Mouse (Mus musculus): Measurements from ENCODE around the gene Angptl2. TPM values are rescaled to one million over a fixed set of nuclear protein-coding genes. Genes with fewer than 3 reads are reported as not detected.

Gene Angptl2
- polyA plus RNA-seq, 1 experiment from 2014 or later, result 37.3 TPM

DNA sequence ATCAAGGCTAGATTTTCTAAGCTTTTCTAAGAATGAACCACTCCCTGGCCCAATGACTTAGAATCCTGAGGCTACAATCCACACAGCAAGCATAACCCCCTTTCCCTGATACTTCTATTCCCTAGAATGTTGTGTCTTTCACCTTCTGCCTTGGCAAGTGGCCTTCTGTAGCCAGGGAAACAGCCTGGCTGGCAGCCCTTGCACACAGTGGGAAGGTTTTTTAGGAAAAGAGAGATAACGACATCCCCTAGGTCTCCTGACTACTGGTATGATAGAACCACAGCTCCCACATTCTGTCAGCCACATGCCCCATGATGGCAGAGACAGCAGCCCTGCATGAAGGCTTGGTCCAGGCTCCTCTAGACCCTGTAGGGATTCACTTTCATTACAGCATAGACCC is 55.6 kb downstream of the Angptl2 start:
- H3K27ac ChIP-seq (replicated peaks), result no peak overlapping the region
- H3K36me3 ChIP-seq (ENCODE audit: control insufficient read depth, insufficient read depth, low read length), result no peaks in the 10 kb centered on the region
- no peak for DNase-seq (ENCODE audit: low spot score)
- no peak overlapping the region for H3K4me2 ChIP-seq (replicated peaks; ENCODE audit: low read depth)
- TF ChIP-seq EP300 (optimal IDR thresholded peaks at IDR 0.05) (no peak), CTCF (IDR thresholded peaks at IDR 0.05; ENCODE audit: low read depth) (no peak)
- H3K4me1 ChIP-seq (replicated peaks; ENCODE audit: control insufficient read depth, insufficient read depth), result no peaks in the 10 kb centered on the region; the same call in 1 of the 2 replicates
- H3K27me3 ChIP-seq (ENCODE audit: control insufficient read depth, insufficient read depth, low read length), result no peaks in the 10 kb centered on the region
- no peaks in the 10 kb centered on the region for H3K9me3 ChIP-seq (ENCODE audit: control insufficient read depth, low read length)
- no peak overlapping the region for H3K4me3 ChIP-seq (ENCODE audit: low read depth, low read length)
- WGBS, result 93% methylated on average over 1 of the region's 1 CpGs
- no peak for ATAC-seq (ENCODE audit: low FRiP score, low TSS enrichment)
- no peak overlapping the region for H3K9ac ChIP-seq (ENCODE audit: low read length)

DNA sequence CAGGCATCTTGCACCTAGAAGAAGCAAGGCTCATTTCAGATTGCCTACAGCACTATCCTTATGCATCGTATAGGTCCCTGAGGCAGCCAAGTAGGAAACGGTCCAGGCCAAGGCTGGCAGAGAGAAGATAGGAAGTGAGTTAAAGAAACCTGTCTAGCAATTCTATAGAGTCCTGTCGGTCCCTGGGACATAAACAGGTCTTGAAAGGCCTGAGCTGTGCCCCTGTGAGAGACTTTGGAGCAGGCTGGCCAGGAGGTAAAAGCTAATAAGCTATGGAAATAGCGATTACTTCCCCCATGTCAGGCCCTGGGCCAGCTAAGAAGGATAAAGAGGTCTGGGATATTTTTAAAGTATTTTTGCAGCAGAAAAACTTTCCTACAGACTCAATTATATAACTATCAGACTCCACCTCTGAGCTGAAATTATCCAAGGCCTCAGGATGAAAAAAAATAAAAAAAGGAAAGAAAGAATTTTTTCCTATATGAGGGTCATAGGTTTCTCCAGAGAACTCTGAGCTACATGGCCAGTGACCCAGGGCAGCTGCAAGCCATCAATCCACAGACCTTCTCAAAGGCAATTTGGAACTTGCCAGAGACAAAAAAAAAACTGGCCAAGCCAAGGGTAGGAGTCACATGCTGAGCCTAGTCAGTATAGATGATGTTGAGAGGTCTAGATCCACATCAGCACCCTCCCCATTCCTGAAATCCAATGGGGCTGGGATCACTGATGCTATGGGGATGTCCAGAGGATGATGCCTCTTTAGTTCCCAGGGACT is 57.0 kb downstream of the Angptl2 start:
- Histone ChIP-seq H3K27me3 (ENCODE audit: control insufficient read depth, insufficient read depth, low read length) (no peaks in the 10 kb centered on the region), H3K4me3 (ENCODE audit: low read depth, low read length) (no peak overlapping the region), H3K9ac (ENCODE audit: low read length) (no peak overlapping the region; the same call in 1 of the 2 replicates), H3K27ac (replicated peaks) (peak overlapping the region; percentile 24), H3K4me1 (replicated peaks; ENCODE audit: control insufficient read depth, insufficient read depth) (no peaks in the 10 kb centered on the region; the same call in 1 of the 2 replicates), H3K9me3 (ENCODE audit: control insufficient read depth, low read length) (no peaks in the 10 kb centered on the region), H3K4me2 (replicated peaks; ENCODE audit: low read depth) (no peak overlapping the region), H3K36me3 (ENCODE audit: control insufficient read depth, insufficient read depth, low read length) (no peaks in the 10 kb centered on the region)
- WGBS, result 67% methylated on average over 4 of the region's 4 CpGs
- no peak for DNase-seq (ENCODE audit: low spot score)
- peak; percentile 19; the same call in 1 of the 2 replicates for ATAC-seq (ENCODE audit: low FRiP score, low TSS enrichment)
- TF ChIP-seq CTCF (IDR thresholded peaks at IDR 0.05; ENCODE audit: low read depth), result no peak
- no peak for TF ChIP-seq EP300 (optimal IDR thresholded peaks at IDR 0.05)

GRCm38 (mm10) chr2:33274719-33275490 is 59.0 kb downstream of the Angptl2 start:
- 75% methylated on average over 12 of the region's 12 CpGs for WGBS
- no peak for ATAC-seq (ENCODE audit: low FRiP score, low TSS enrichment)
- TF ChIP-seq EP300 (optimal IDR thresholded peaks at IDR 0.05), result no peak
- no peak for TF ChIP-seq CTCF (IDR thresholded peaks at IDR 0.05; ENCODE audit: low read depth)
- no peak overlapping the region for H3K9ac ChIP-seq (ENCODE audit: low read length)
- H3K4me1 ChIP-seq (replicated peaks; ENCODE audit: control insufficient read depth, insufficient read depth), result no peaks in the 10 kb centered on the region; the same call in 1 of the 2 replicates
- no peak overlapping the region for H3K4me2 ChIP-seq (replicated peaks; ENCODE audit: low read depth)
- no peaks in the 10 kb centered on the region for H3K27me3 ChIP-seq (ENCODE audit: control insufficient read depth, insufficient read depth, low read length)
- no peak overlapping the region for H3K4me3 ChIP-seq (ENCODE audit: low read depth, low read length)
- H3K27ac ChIP-seq (replicated peaks), result no peak overlapping the region
- H3K36me3 ChIP-seq (ENCODE audit: control insufficient read depth, insufficient read depth, low read length), result no peaks in the 10 kb centered on the region
- no peaks in the 10 kb centered on the region for H3K9me3 ChIP-seq (ENCODE audit: control insufficient read depth, low read length)
- DNase-seq (ENCODE audit: low spot score), result no peak

DNA sequence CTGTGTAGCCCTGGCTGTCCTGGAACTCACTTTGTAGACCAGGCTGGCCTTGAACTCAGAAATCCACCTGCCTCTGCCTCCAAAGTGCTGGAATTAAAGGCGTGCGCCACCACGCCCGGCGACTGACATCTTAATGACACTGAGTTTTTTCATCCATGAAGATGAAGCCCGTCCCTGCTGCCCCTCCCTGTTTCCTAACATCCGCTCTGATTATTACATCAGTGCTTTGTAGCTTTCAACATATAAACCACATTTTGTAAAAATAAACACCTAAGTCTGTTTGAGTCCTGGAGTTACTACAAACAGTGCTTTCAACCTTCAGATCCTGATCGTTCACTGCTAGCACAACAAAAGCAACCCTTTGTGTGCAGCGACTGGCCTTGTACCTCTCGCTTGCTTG is 63.9 kb downstream of the Angptl2 start:
- Histone ChIP-seq H3K27me3 (ENCODE audit: control insufficient read depth, insufficient read depth, low read length) (no peaks in the 10 kb centered on the region), H3K27ac (replicated peaks) (no peak overlapping the region), H3K36me3 (ENCODE audit: control insufficient read depth, insufficient read depth, low read length) (no peaks in the 10 kb centered on the region), H3K9me3 (ENCODE audit: control insufficient read depth, low read length) (no peaks in the 10 kb centered on the region), H3K4me2 (replicated peaks; ENCODE audit: low read depth) (no peak overlapping the region), H3K9ac (ENCODE audit: low read length) (no peak overlapping the region), H3K4me3 (ENCODE audit: low read depth, low read length) (no peak overlapping the region), H3K4me1 (replicated peaks; ENCODE audit: control insufficient read depth, insufficient read depth) (no peaks in the 10 kb centered on the region; the same call in 1 of the 2 replicates)
- no peak for TF ChIP-seq EP300 (optimal IDR thresholded peaks at IDR 0.05)
- WGBS, result 77% methylated on average over 10 of the region's 10 CpGs
- no peak for ATAC-seq (ENCODE audit: low FRiP score, low TSS enrichment)
- no peak for DNase-seq (ENCODE audit: low spot score)

GRCm38 (mm10) chr2:33280525-33280924 is 64.7 kb downstream of the Angptl2 start:
- H3K4me2 ChIP-seq (replicated peaks; ENCODE audit: low read depth), result no peak overlapping the region
- no peak overlapping the region for H3K4me3 ChIP-seq (ENCODE audit: low read depth, low read length)
- H3K4me1 ChIP-seq (replicated peaks; ENCODE audit: control insufficient read depth, insufficient read depth), result no peaks in the 10 kb centered on the region
- H3K9ac ChIP-seq (ENCODE audit: low read length), result no peak overlapping the region
- H3K36me3 ChIP-seq (ENCODE audit: control insufficient read depth, insufficient read depth, low read length), result no peaks in the 10 kb centered on the region
- no peak overlapping the region for H3K27ac ChIP-seq (replicated peaks)
- no peaks in the 10 kb centered on the region for H3K9me3 ChIP-seq (ENCODE audit: control insufficient read depth, low read length)
- DNase-seq (ENCODE audit: low spot score) (no peak), ATAC-seq (ENCODE audit: low FRiP score, low TSS enrichment) (no peak)
- TF ChIP-seq EP300 (optimal IDR thresholded peaks at IDR 0.05) (no peak), CTCF (IDR thresholded peaks at IDR 0.05; ENCODE audit: low read depth) (no peak)
- WGBS, result 63% methylated on average over 2 of the region's 2 CpGs
- H3K27me3 ChIP-seq (ENCODE audit: control insufficient read depth, insufficient read depth, low read length), result no peaks in the 10 kb centered on the region

DNA sequence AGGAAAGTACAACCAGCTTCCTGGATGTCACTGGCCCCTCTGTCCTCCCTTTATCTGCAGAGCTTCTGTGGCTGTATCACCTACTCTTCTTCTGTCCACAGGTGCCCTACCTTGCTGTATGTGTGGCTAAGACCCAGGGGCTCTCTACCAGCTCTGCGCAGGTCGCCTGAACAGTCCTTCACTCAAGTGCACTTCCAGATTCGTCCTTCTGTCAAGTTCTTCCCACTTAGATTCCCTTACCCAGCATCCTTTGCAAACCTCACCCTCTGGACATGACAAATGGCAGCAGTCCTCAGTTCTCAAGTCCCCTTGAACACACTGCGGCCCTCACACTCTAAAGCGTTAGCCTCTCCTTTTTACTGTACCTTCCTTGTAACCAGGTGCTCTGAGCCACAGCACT is 65.9 kb downstream of the Angptl2 start:
- Histone ChIP-seq H3K27ac (replicated peaks) (no peak overlapping the region), H3K36me3 (ENCODE audit: control insufficient read depth, insufficient read depth, low read length) (no peaks in the 10 kb centered on the region), H3K27me3 (ENCODE audit: control insufficient read depth, insufficient read depth, low read length) (no peaks in the 10 kb centered on the region), H3K9ac (ENCODE audit: low read length) (no peak overlapping the region), H3K9me3 (ENCODE audit: control insufficient read depth, low read length) (no peaks in the 10 kb centered on the region), H3K4me1 (replicated peaks; ENCODE audit: control insufficient read depth, insufficient read depth) (no peaks in the 10 kb centered on the region), H3K4me3 (ENCODE audit: low read depth, low read length) (no peak overlapping the region), H3K4me2 (replicated peaks; ENCODE audit: low read depth) (no peak overlapping the region)
- WGBS, result 91% methylated on average over 5 of the region's 5 CpGs
- TF ChIP-seq CTCF (IDR thresholded peaks at IDR 0.05; ENCODE audit: low read depth) (no peak), EP300 (optimal IDR thresholded peaks at IDR 0.05) (no peak)
- no peak for DNase-seq (ENCODE audit: low spot score)
- ATAC-seq (ENCODE audit: low FRiP score, low TSS enrichment), result no peak
